Mouse (Mus musculus) midbrain, embryonic 15.5 days (tissue): ENCODE measurements around the gene Trmt44. TPM values are rescaled to one million over a fixed set of nuclear protein-coding genes. Genes with fewer than 3 reads are reported as not detected.
A peak's percentile ranks its signal among the peaks of the same experiment; 100 is the strongest.
"Not testable (repeated sequence)": the region's sequence is repeated elsewhere in the genome, so short reads cannot be mapped to it uniquely, and the experiment has no call there.

ENCODE experiments used
- ATAC-seq: fragments of 200-750 bp; cut with Nextera tagmentation; replicated peaks from 2 replicates; pipeline ENCODE4 v1.8.0; 2017; ENCODE audit warnings: moderate TSS enrichment
- H3K27ac ChIP-seq: fragments of 300-500 bp; sonication (generic); 2 replicates; pipeline ENCODE4 v1.5.1; 2015; ENCODE audit warnings: mild to moderate bottlenecking, inconsistent platforms
- H3K27me3 ChIP-seq: fragments of 300-500 bp; sonication (generic); replicated peaks from 2 replicates; pipeline ENCODE4 v1.6.1; 2015; ENCODE audit warnings: inconsistent platforms
- H3K36me3 ChIP-seq: fragments of 300-500 bp; sonication (generic); replicated peaks from 2 replicates; pipeline ENCODE4 v1.6.1; 2015; ENCODE audit warnings: inconsistent platforms
- H3K4me1 ChIP-seq: fragments of 300-500 bp; sonication (generic); 2 replicates; pipeline ENCODE4 v1.6.1; 2015; ENCODE audit warnings: inconsistent platforms
- H3K4me2 ChIP-seq: fragments of 300-500 bp; sonication (generic); 2 replicates; pipeline ENCODE4 v1.6.1; 2015; ENCODE audit warnings: inconsistent platforms, mild to moderate bottlenecking, moderate library complexity
- H3K4me3 ChIP-seq: fragments of 300-500 bp; sonication (generic); 2 replicates; pipeline ENCODE4 v1.5.1; 2015; ENCODE audit warnings: mild to moderate bottlenecking, inconsistent platforms
- H3K9ac ChIP-seq: fragments of 300-500 bp; sonication (generic); 2 replicates; pipeline ENCODE4 v1.6.1; 2015; ENCODE audit warnings: mild to moderate bottlenecking, inconsistent platforms
- H3K9me3 ChIP-seq: fragments of 300-500 bp; sonication (generic); 2 replicates; pipeline ENCODE4 v1.6.1; 2016; ENCODE audit warnings: inconsistent platforms
- WGBS: fragments of 180-500 bp; shearing (Covaris S2); methylation state at CpG from one replicate; pipeline ENCODE4 v1.1.7; 2015; ENCODE audit warnings: mixed read lengths; 5-methylcytosine and 5-hydroxymethylcytosine counted together
- polyA plus RNA-seq: library from polyadenylated mRNA; unstranded; fragments of >200 nt; fragmentation: Nextera tagmentation; extraction: Ambion mirVana; gene quantifications from 2 replicates; pipeline ENCODE4 v1.2.1, GENCODE M21; 2015

Gene Trmt44
- polyA plus RNA-seq, 1 experiment from 2014 or later = 7.3 TPM

GRCm38 (mm10) chr5:35605355-35605754 lies 30.5 kb upstream of the Trmt44 start:
- 80% methylated on average over 7 of the region's 7 CpGs for WGBS
- Histone ChIP-seq H3K4me3 (no peak overlapping the region), H3K27ac (no peak overlapping the region), H3K4me2 (no peak overlapping the region), H3K9ac (no peak overlapping the region), H3K36me3 (peaks cover 20% of the 10 kb centered on the region; the same call in 1 of the 2 replicates), H3K27me3 (no peaks in the 10 kb centered on the region), H3K4me1 (peaks cover 13% of the 10 kb centered on the region), H3K9me3 (no peaks in the 10 kb centered on the region)
- ATAC-seq = no peak

DNA sequence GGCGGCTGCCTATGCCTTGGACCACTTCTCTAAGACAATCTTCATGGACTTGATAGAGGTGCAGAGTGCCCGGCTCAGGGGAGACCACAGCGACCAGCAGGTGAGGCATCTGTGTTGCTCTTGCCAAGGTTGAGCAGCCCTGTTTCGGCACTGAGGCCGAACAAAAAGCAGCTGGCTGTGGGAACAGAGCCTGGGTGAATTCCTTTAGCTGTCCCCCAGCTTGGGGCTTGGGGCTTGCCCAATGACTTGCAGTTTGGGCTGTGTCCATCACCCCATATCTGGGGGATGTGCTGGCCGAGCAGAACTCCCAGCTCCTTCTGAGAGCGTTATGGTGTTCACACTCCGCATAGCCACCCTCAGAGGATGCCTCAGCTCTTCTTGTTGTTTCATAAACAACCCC lies 26.7 kb upstream of the Trmt44 start:
- WGBS = 92% methylated on average over 8 of the region's 8 CpGs
- Histone ChIP-seq H3K4me3 (no peak overlapping the region), H3K36me3 (peaks cover 34% of the 10 kb centered on the region), H3K27me3 (no peaks in the 10 kb centered on the region), H3K27ac (no peak overlapping the region), H3K4me1 (no peaks in the 10 kb centered on the region), H3K9me3 (no peaks in the 10 kb centered on the region), H3K4me2 (no peak overlapping the region), H3K9ac (no peak overlapping the region)
- no peak for ATAC-seq

GRCm38 (mm10) chr5:35600233-35600632 lies 25.4 kb upstream of the Trmt44 start:
- peaks cover 34% of the 10 kb centered on the region for H3K36me3 ChIP-seq
- no peaks in the 10 kb centered on the region for H3K27me3 ChIP-seq
- H3K4me3 ChIP-seq = no peak overlapping the region
- 82% methylated on average over 11 of the region's 11 CpGs for WGBS
- no peak for ATAC-seq
- H3K4me1 ChIP-seq = no peaks in the 10 kb centered on the region
- no peak overlapping the region for H3K4me2 ChIP-seq
- H3K9ac ChIP-seq = no peak overlapping the region
- no peaks in the 10 kb centered on the region for H3K9me3 ChIP-seq
- no peak overlapping the region for H3K27ac ChIP-seq

DNA sequence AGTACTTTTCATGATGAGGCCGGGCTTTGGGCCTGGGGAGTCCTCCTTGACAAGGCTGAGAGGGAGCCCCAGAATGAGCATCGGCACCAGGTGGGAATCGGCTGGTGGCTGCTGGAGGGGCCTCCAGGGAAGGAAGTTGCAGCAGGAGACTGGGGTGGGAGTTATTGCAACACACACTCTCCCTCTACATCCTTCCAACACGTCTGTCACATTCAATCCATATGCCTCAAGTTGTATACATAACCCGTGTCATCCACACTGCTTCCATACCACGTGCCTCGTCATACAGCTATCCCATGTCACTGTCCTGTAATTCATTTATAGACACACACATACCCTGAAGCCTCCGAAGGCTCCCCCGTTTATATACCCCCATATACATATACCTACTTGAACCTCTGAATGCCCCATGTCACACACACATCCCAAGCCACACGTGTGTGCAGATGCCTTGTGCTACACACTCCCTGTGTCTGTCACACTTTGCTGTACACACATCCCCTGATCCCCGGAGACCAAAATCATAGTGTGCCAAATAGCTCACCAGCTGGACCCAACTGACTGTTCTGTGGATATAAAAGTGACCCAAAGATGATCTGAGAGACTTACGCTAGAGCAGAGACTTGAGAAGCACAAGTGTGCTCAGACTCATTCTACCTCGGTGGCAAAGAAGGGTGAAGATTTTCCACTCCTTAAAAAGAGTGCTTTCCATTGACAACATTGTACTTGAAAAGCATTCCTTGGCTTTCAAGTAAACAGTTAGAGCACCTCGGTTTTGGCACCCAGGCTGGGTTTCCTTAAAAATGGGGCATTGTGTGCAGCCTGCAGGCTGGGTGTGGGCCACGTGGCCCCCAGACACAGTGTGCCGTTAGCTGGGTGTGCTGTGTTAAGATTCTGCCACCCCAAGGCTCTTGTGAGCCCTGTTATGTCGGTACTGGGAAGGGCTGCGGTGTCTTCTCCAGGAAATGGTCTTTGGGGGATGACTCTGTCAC lies 21.6 kb upstream of the Trmt44 start:
- no peaks in the 10 kb centered on the region for H3K4me1 ChIP-seq
- no peak overlapping the region for H3K4me2 ChIP-seq
- no peaks in the 10 kb centered on the region for H3K9me3 ChIP-seq
- WGBS = 85% methylated on average over 18 of the region's 18 CpGs
- H3K27me3 ChIP-seq = no peaks in the 10 kb centered on the region
- ATAC-seq = no peak
- H3K4me3 ChIP-seq = no peak overlapping the region
- no peak overlapping the region for H3K9ac ChIP-seq
- peaks cover 37% of the 10 kb centered on the region for H3K36me3 ChIP-seq
- H3K27ac ChIP-seq = no peak overlapping the region

- H3K27me3 ChIP-seq = no peaks in the 10 kb centered on the region
- no peak overlapping the region for H3K4me2 ChIP-seq
- no peaks in the 10 kb centered on the region for H3K9me3 ChIP-seq
- H3K36me3 ChIP-seq = peaks cover 39% of the 10 kb centered on the region
- 23% methylated on average over 4 of the region's 4 CpGs for WGBS
- ATAC-seq = 0 out of 2 replicates have a peak, but pooled peaks have one; percentile 17
- H3K27ac ChIP-seq = no peak overlapping the region
- no peak overlapping the region for H3K9ac ChIP-seq
- H3K4me1 ChIP-seq = no peaks in the 10 kb centered on the region
- no peak overlapping the region for H3K4me3 ChIP-seq
Observed at GRCm38 (mm10) chr5:35595706-35596105, 20.8 kb upstream of the Trmt44 start.

DNA sequence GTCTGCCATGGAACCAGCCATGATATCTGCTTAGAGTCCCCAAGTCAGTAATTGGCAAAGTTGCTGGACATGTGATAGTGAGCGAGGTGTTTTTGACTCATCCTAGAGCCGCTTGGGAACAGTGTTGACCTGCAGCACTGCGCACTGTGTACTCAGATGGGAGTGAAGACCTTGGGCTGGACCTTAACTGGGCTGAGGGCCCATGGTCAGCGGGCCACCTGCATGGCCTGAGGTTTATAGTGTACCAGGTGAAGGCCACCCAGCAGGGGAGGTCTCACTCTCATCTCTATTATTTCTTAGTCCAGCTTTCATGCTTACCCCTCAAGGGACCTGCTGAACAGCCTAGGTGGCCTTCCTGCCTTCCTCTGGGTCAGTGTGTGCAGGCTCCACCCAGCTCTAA lies 19.9 kb upstream of the Trmt44 start:
- WGBS = 95% methylated on average over 4 of the region's 4 CpGs
- H3K36me3 ChIP-seq = peaks cover 39% of the 10 kb centered on the region
- no peak for ATAC-seq

DNA sequence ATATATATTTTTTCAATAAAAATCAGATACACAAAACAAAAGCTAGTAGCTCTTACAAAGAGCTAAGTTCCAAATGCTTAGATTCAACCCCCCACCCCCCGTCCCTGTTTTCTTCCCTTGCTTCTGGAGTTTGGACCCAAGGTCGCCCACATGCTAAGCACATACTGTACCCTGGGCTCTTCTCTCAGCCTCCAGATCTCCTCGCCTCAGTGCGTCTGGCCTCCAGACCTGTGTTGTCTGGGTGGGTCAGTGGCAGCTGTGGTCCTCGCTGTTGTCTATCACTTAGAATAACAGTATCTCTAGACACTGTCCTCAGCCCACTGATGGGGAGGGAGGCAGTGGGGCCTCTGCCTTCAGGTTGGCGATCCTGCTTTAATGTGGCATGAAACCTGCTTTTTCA lies 18.4 kb upstream of the Trmt44 start:
- no peak overlapping the region for H3K27ac ChIP-seq
- no peak overlapping the region for H3K9ac ChIP-seq
- peaks cover 50% of the 10 kb centered on the region for H3K36me3 ChIP-seq
- WGBS = 89% methylated on average over 6 of the region's 6 CpGs
- no peaks in the 10 kb centered on the region for H3K4me1 ChIP-seq
- H3K27me3 ChIP-seq = no peaks in the 10 kb centered on the region
- no peak for ATAC-seq
- no peak overlapping the region for H3K4me2 ChIP-seq
- no peak overlapping the region for H3K4me3 ChIP-seq
- no peaks in the 10 kb centered on the region for H3K9me3 ChIP-seq

More for the DNA sequence above, 19.9 kb upstream of the Trmt44 start:
- no peaks in the 10 kb centered on the region for H3K9me3 ChIP-seq
- no peak overlapping the region for H3K9ac ChIP-seq
- no peaks in the 10 kb centered on the region for H3K27me3 ChIP-seq
- H3K4me2 ChIP-seq = no peak overlapping the region
- H3K4me1 ChIP-seq = no peaks in the 10 kb centered on the region
- H3K27ac ChIP-seq = no peak overlapping the region
- no peak overlapping the region for H3K4me3 ChIP-seq

GRCm38 (mm10) chr5:35592824-35593223 lies 18.0 kb upstream of the Trmt44 start:
- 77% methylated on average over 4 of the region's 4 CpGs for WGBS
- H3K36me3 ChIP-seq = peaks cover 48% of the 10 kb centered on the region

GRCm38 (mm10) chr5:35592081-35592736 lies 17.3 kb upstream of the Trmt44 start:
- Histone ChIP-seq H3K27me3 (no peaks in the 10 kb centered on the region), H3K4me1 (no peaks in the 10 kb centered on the region), H3K9ac (no peak overlapping the region), H3K4me3 (no peak overlapping the region), H3K9me3 (no peaks in the 10 kb centered on the region), H3K4me2 (no peak overlapping the region), H3K36me3 (peaks cover 47% of the 10 kb centered on the region), H3K27ac (no peak overlapping the region)
- ATAC-seq = no peak
- WGBS = 83% methylated on average over 21 of the region's 21 CpGs

More at GRCm38 (mm10) chr5:35592824-35593223, 18.0 kb upstream of the Trmt44 start:
- no peak for ATAC-seq
- H3K27me3 ChIP-seq = no peaks in the 10 kb centered on the region
- no peak overlapping the region for H3K4me2 ChIP-seq
- no peak overlapping the region for H3K9ac ChIP-seq
- no peak overlapping the region for H3K4me3 ChIP-seq
- no peak overlapping the region for H3K27ac ChIP-seq
- no peaks in the 10 kb centered on the region for H3K4me1 ChIP-seq
- H3K9me3 ChIP-seq = no peaks in the 10 kb centered on the region

DNA sequence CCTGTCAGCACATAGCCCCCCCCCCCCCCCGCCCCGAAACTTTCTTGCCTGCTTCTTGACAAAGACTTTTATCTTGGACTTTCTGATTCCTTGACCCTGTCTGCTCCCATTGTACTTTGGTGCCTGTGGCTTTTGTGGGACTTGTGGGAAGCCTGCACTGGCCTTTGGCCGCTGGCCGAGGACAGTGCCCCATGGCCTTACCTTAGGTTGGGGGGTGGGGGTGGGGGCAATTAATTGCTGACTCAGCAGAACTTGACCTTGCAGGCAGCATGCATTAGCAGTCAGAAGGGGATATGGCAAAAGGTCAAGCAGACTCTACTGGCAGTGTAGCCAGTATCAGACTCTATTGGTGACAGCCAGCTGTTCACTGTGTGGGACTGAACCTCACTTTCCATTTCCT lies 16.6 kb upstream of the Trmt44 start:
- no peak overlapping the region for H3K27ac ChIP-seq
- peaks cover 47% of the 10 kb centered on the region for H3K36me3 ChIP-seq
- ATAC-seq = no peak

DNA sequence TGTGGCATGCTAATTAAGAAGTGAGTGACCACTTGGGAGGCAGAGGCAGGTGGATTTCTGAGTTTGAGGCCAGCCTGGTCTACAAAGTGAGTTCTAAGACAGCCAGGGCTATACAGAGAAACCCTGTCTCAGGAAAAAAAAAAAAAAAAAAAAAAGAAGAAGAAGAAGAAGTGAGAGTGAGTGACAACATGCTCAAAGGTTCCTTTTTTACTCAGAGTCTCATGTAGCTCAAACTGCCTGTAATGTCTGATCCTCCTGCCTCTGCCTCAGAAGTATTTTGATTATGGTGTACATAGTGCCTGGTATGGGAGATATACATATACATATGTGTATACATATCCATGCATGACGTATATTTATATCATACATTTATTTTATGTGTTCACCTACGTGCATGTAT lies 9.4 kb upstream of the Trmt44 start:
- H3K4me3 ChIP-seq, H3K4me2 ChIP-seq, H3K27me3 ChIP-seq, ATAC-seq, H3K9me3 ChIP-seq, H3K9ac ChIP-seq, H3K27ac ChIP-seq: not testable (repeated sequence)
- 92% methylated on average over 2 of the region's 2 CpGs for WGBS
- peaks cover 21% of the 10 kb centered on the region for H3K4me1 ChIP-seq
- H3K36me3 ChIP-seq = peaks cover 12% of the 10 kb centered on the region

More for the DNA sequence above, 16.6 kb upstream of the Trmt44 start:
- H3K4me3 ChIP-seq = no peak overlapping the region
- H3K9ac ChIP-seq = no peak overlapping the region
- 85% methylated on average over 4 of the region's 4 CpGs for WGBS
- H3K4me1 ChIP-seq = no peaks in the 10 kb centered on the region
- no peak overlapping the region for H3K4me2 ChIP-seq
- no peaks in the 10 kb centered on the region for H3K9me3 ChIP-seq
- H3K27me3 ChIP-seq = no peaks in the 10 kb centered on the region

DNA sequence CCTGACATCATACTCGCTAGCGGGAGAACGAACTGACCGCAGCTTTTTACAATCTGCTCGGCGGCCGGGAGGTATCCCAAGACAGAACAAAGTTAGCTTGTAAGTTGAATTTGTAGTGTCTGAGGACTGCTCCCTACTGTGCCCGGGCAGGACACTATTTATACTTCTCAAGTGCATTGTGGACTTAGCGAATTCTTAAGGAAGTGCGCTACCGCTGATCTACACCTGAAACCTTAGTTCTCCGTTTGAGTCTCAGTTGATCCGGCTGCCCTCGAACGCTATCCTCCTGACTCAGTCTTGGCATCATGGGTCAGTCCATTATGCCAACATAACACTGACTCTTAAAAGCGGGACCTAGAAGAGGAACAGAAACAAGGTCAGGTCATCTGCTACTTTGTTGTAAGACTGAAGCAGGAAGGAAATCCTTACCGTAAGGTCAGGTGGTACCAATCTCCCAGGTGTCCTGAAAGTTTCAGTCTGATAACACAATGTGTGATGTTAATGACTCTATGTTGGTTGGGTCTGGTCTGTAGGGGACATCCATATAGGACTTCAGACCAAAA lies 8.4 kb upstream of the Trmt44 start:
- ATAC-seq = peak; percentile 2; the same call in 1 of the 2 replicates
- Histone ChIP-seq H3K4me1 (peaks cover 21% of the 10 kb centered on the region), H3K4me2 (peak overlapping the region; percentile 83), H3K9ac (peak overlapping the region; percentile 48), H3K36me3 (peaks cover 3% of the 10 kb centered on the region; the same call in 1 of the 2 replicates), H3K27ac (peak overlapping the region; percentile 67), H3K4me3 (peak overlapping the region; percentile 71), H3K9me3 (no peaks in the 10 kb centered on the region), H3K27me3 (no peaks in the 10 kb centered on the region; the same call in 1 of the 2 replicates)
- 4% methylated on average over 17 of the region's 17 CpGs for WGBS
